Mouse (Mus musculus) lung, postnatal 0 days (tissue): Measurements from ENCODE around the gene Speg.

Source experiments
- CTCF ChIP-seq: IDR thresholded peaks from 2 replicates; pipeline ENCODE4 v1.5.1; 2016; ENCODE audit warnings: antibody characterized with exemption, mild to moderate bottlenecking
- EP300 ChIP-seq: IDR thresholded peaks from 2 replicates; pipeline ENCODE4 v1.6.1; 2016; ENCODE audit warnings: antibody characterized with exemption, mild to moderate bottlenecking, control low read depth

DNA sequence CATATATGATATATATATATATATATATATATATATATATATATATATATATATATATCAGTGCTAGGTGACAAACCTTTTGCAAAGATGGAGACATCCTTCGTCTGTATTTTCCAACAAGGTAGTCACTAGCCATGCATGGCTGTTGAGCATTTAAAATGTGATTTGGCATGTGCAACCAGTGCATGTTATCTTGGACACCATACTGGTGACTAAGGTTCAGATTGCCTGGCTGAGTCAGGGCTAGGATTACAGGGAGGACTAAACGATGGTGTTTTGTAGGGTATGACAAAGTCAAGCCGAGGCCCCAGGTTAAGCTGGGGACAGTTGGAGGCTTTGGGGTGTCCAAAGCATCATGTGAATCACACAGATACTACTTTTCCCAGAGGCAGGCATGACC lies 80.3 kb downstream of the Speg start:
- TF ChIP-seq CTCF: no peak
- no peak for TF ChIP-seq EP300
